In the genomic region with DNA sequence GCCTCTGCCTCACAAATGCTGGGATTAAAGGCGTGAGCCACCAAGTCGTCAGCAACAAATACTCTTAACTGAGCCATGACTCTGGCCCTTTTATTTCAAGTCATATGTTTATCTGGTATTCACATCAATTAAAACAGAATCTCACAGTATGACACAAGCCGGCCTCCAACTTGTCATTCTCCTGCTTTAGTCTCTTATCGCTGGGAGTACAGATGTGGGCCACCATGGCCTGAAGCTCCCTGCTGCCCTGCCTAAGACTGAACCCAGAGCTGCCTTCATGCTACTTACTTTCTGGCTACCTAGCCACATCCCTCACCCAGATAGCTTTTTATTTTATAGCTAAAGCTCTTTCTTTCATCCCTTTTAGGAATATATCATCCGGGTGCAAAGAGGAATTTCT, we compare ENCODE assay signal across 26 mouse cellular contexts.
"Had no signal": no experiment of that assay in that cellular context is flagged by ENCODE, and none has a peak within 500 bp of the region (broad histone marks: within the 10 kb centered on the region; RNA-seq: fewer than 3 reads in every experiment).

No protein-coding gene starts in this region.

- H3K9ac ChIP-seq: heart, embryonic 13.5 days; heart, embryonic 15.5 days; hindbrain, embryonic 12.5 days; hindbrain, embryonic 15.5 days; kidney, embryonic 15.5 days; limb, embryonic 12.5 days; liver, embryonic 15.5 days had no signal

- ATAC-seq: hindbrain, postnatal 0 days; intestine, embryonic 16.5 days had no signal

- H3K9me3 ChIP-seq: heart, embryonic 13.5 days; heart, embryonic 15.5 days; hindbrain, embryonic 10.5 days; hindbrain, embryonic 12.5 days; hindbrain, embryonic 15.5 days; kidney, embryonic 15.5 days; limb, embryonic 10.5 days; limb, embryonic 12.5 days; liver, embryonic 15.5 days had no signal

- H3K4me1 ChIP-seq: hindbrain, embryonic 10.5 days; hindbrain, embryonic 12.5 days; hindbrain, embryonic 15.5 days; kidney, embryonic 15.5 days; limb, embryonic 10.5 days; limb, embryonic 12.5 days; liver, embryonic 15.5 days had no signal

- H3K27ac ChIP-seq: heart, adult 2 months; heart, embryonic 13.5 days; heart, embryonic 15.5 days; hindbrain, embryonic 10.5 days; hindbrain, embryonic 12.5 days; hindbrain, embryonic 15.5 days; hindbrain, postnatal 0 days; kidney, embryonic 15.5 days; kidney, postnatal 0 days; limb, embryonic 10.5 days; limb, embryonic 12.5 days; liver, embryonic 15.5 days had no signal

- H3K4me3 ChIP-seq: heart, adult 2 months; heart, embryonic 13.5 days; heart, embryonic 15.5 days; hindbrain, embryonic 10.5 days; hindbrain, embryonic 12.5 days; hindbrain, embryonic 15.5 days; kidney, embryonic 15.5 days; limb, embryonic 10.5 days; limb, embryonic 12.5 days; liver, embryonic 15.5 days had no signal

- H3K27me3 ChIP-seq: heart, embryonic 13.5 days; heart, embryonic 15.5 days; hindbrain, embryonic 12.5 days; hindbrain, embryonic 15.5 days; kidney, embryonic 15.5 days; limb, embryonic 12.5 days; liver, embryonic 15.5 days had no signal

- DNase-seq: gastrocnemius, postnatal 14 days; gastrocnemius, postnatal 36 days; heart, adult 11 months; heart, adult 2 months; heart, postnatal 14 days; heart, postnatal 4 days; kidney, adult 11 months; kidney, adult 2 months; kidney, adult 9 months; kidney, postnatal 14 days; kidney, postnatal 36 days; layer of hippocampus, adult 9-11 months; layer of hippocampus, postnatal 36 days; liver had no signal
